In genomic region chr3:95042838-95043229, GRCm38 (mm10) we compare ENCODE assay signal across 8 mouse cellular contexts. TPM values are rescaled to one million over a fixed set of nuclear protein-coding genes. Genes with fewer than 3 reads are reported as not detected.
A peak's percentile ranks its signal among the peaks of the same experiment; 100 is the strongest.
DNase-seq lines count a peak whose midpoint lies in the region; ATAC-seq and TF ChIP-seq lines count a peak whose summit lies in the region.

No protein-coding gene starts in this region.

- H3K36me3 ChIP-seq in midbrain, postnatal 0 days (ENCODE audit: insufficient read depth, low read length): peaks cover 7% of the 10 kb centered on the region; the same call in 1 of the 2 replicates

- peak overlapping the region; percentile 84 for H3K27ac ChIP-seq in left cerebral cortex, adult 2 months
- H3K27ac ChIP-seq in cortical plate, adult 2 months (ENCODE audit: insufficient read depth, low read length): no peak overlapping the region
- H3K27ac ChIP-seq in midbrain, postnatal 0 days (ENCODE audit: low read depth, low read length): peak overlapping the region; percentile 75

- intact Hi-C loops in left cerebral cortex, adult 2 months (cut with DNase I): no loop called here

- peak overlapping the region; percentile 87 for H3K4me3 ChIP-seq in left cerebral cortex, adult 2 months
- H3K4me3 ChIP-seq in cortical plate, adult 2 months (ENCODE audit: insufficient read depth, low read length): peak overlapping the region; percentile 51
- peak overlapping the region; percentile 73 for H3K4me3 ChIP-seq in midbrain, postnatal 0 days (ENCODE audit: low read depth, low read length)

- H3K4me2 ChIP-seq in midbrain, postnatal 0 days (ENCODE audit: low read depth, low read length, poor library complexity, severe bottlenecking): peak overlapping the region; percentile 40

- no peak for DNase-seq in left cerebral cortex, adult 2 months (ENCODE audit: extremely low spot score in 1 of 2, low spot score in 2 of 2)
- no peak for DNase-seq in left cerebral cortex, adult 11 months (ENCODE audit: low spot score)
- DNase-seq in midbrain, postnatal 0 days (ENCODE audit: low spot score): no peak
- no peak for DNase-seq in adrenal gland, adult 2 months
- DNase-seq in adrenal gland, adult 8-10 months: no peak
- DNase-seq in kidney, postnatal 4 days: no peak

- no peaks in the 10 kb centered on the region for H3K9me3 ChIP-seq in midbrain, postnatal 0 days (ENCODE audit: low read length)

- 28% methylated on average over 7 of the region's 7 CpGs for WGBS in midbrain, postnatal 0 days

- TF ChIP-seq POLR2A in cortical plate, adult 2 months (IDR thresholded peaks at IDR 0.05; ENCODE audit: extremely low read depth, insufficient read depth, low read length): no peak

- no peaks in the 10 kb centered on the region for H3K27me3 ChIP-seq in midbrain, postnatal 0 days (ENCODE audit: insufficient read depth, low read length)

- 0 out of 2 replicates have a peak overlapping the region, but pooled peaks have one; percentile 14 for H3K9ac ChIP-seq in midbrain, postnatal 0 days (replicated peaks; ENCODE audit: low read length, poor library complexity, severe bottlenecking)

- ATAC-seq in inflammation-experienced regulatory T-cells, adult 6 months: peak; percentile 71
- ATAC-seq in midbrain, postnatal 0 days (ENCODE audit: low FRiP score): peak; percentile 50; the same call in 1 of the 2 replicates

- peaks cover 3% of the 10 kb centered on the region; the same call in 1 of the 2 replicates for H3K4me1 ChIP-seq in cortical plate, adult 2 months (ENCODE audit: control insufficient read depth, insufficient read depth, low read length)
- H3K4me1 ChIP-seq in midbrain, postnatal 0 days (ENCODE audit: insufficient read depth, low read length): no peaks in the 10 kb centered on the region; the same call in 1 of the 2 replicates

- TF ChIP-seq CTCF in left cerebral cortex, adult 2 months (IDR thresholded peaks at IDR 0.05): no peak
- no peak for TF ChIP-seq CTCF in cortical plate, adult 2 months (IDR thresholded peaks at IDR 0.05; ENCODE audit: extremely low read depth, insufficient read depth, low read length)
- no peak for TF ChIP-seq CTCF in midbrain, postnatal 0 days (IDR thresholded peaks at IDR 0.05)

RNA-seq across cellular contexts. Expression of gene Psmd4, which starts 0.4 kb away (rescaled TPM):
- 100 to 1,000 TPM; 156 to 164 TPM for total RNA-seq in left cerebral cortex, adult 2 months (2021)
- 193 and 203 TPM in 2 replicates for polyA plus RNA-seq in cortical plate, adult 2 months (2012; rRNA removed)
- 100 to 1,000 TPM; 175 to 191 (median 181) TPM for polyA plus RNA-seq in inflammation-experienced regulatory T-cells, adult 6 months (2017; shearing (Covaris generic))
- total RNA-seq in midbrain, postnatal 0 days (2014; rRNA removed): 179 and 200 TPM in 2 replicates
- 262 and 267 TPM in 2 replicates for polyA plus RNA-seq in midbrain, postnatal 0 days (2015; fragmentation: Nextera tagmentation; extraction: Ambion mirVana)
- 100 to 1,000 TPM; 312 to 335 TPM for total RNA-seq in adrenal gland, adult 2 months (2021)
- 105 and 114 TPM in 2 replicates for polyA plus RNA-seq in adrenal gland, adult 2 months (2012; rRNA removed)
- total RNA-seq in adrenal gland, adult 8-10 months (2022): 100 to 1,000 TPM; 219 to 265 (median 258) TPM

RNA-seq across cellular contexts. Expression of gene Zfp687, which starts 27.6 kb away (rescaled TPM):
- 10 to 100 TPM; 23.1 to 25.9 TPM for total RNA-seq in left cerebral cortex, adult 2 months (2021)
- polyA plus RNA-seq in cortical plate, adult 2 months (2012; rRNA removed): 15.8 and 17.5 TPM in 2 replicates
- 10 to 100 TPM; 12.2 to 16.5 (median 12.4) TPM for polyA plus RNA-seq in inflammation-experienced regulatory T-cells, adult 6 months (2017; shearing (Covaris generic))
- 25.7 and 30.0 TPM in 2 replicates for total RNA-seq in midbrain, postnatal 0 days (2014; rRNA removed)
- polyA plus RNA-seq in midbrain, postnatal 0 days (2015; fragmentation: Nextera tagmentation; extraction: Ambion mirVana): 13.3 and 15.6 TPM in 2 replicates
- 10 to 100 TPM; 26.3 to 29.5 TPM for total RNA-seq in adrenal gland, adult 2 months (2021)
- polyA plus RNA-seq in adrenal gland, adult 2 months (2012; rRNA removed): 27.9 and 32.0 TPM in 2 replicates
- total RNA-seq in adrenal gland, adult 8-10 months (2022): 10 to 100 TPM; 33.8 to 57.6 (median 46.8) TPM
